Mouse (Mus musculus) activated CD4-positive, CD25-positive, alpha-beta regulatory T cell, adult 4 months (primary cell): ENCODE data around the gene Kif26a. TPM values are rescaled to one million over a fixed set of nuclear protein-coding genes. Genes with fewer than 3 reads are reported as not detected.

Experiments used
- ATAC-seq: one replicate; pipeline ENCODE4 v1.8.0; 2017
- polyA plus RNA-seq, 2 experiments: library from polyadenylated mRNA; unstranded; fragments of 100-300 nt; shearing (Covaris generic); gene quantifications; one replicate each; pipeline ENCODE4 v1.2.1; 2017

The Kif26a gene
- polyA plus RNA-seq, 2 experiments from 2014 or later = not detected

- ATAC-seq = no peak
These were observed 24.9 kb downstream of the Kif26a start for GRCm38 (mm10) chr12:112170671-112171574.

GRCm38 (mm10) chr12:112171657-112172056 is 25.6 kb downstream of the Kif26a start:
- ATAC-seq = no peak

- ATAC-seq = no peak
These were observed 26.2 kb downstream of the Kif26a start for GRCm38 (mm10) chr12:112172214-112172613.

GRCm38 (mm10) chr12:112177679-112178078 is 31.7 kb downstream of the Kif26a start:
- no peak for ATAC-seq

DNA sequence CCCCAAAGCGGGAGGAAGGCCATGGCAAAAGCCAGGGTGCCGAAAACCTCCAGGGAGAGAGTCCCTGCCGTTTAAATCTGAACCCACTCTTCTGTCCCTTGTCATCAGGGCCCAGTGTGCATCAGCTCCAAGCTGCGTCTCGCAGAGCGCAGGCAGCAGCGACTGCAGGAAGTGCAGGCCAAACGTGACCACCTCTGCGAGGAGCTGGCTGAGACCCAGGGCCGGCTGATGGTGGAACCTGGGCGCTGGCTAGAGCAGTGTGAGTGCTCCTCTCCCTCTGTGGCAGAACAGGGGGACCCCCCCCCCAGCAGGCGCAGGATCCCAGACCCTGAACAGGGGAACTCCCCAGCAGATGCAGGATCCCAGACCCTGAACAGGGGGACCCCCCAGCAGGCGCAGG is 33.7 kb downstream of the Kif26a start:
- no peak for ATAC-seq

- ATAC-seq = no peak
These were observed 36.1 kb downstream of the Kif26a start for GRCm38 (mm10) chr12:112181921-112182608.

DNA sequence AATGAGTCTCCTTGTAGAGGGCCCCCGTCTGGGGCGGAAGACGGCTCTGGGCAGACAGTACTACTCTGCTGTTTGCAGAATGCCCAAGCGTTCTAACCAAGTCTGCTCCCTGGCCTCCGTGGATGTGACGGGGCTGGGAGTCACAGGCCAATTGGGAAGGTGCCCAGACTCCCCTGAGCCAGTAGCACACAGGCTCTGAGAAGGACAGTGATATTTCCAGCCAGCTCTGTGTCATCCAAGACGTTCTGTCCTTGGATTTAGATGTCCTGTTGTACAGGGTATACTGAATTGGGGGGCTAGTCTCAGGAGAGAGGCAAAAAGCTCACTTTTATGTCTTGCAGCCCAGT is 36.6 kb downstream of the Kif26a start:
- no peak for ATAC-seq

DNA sequence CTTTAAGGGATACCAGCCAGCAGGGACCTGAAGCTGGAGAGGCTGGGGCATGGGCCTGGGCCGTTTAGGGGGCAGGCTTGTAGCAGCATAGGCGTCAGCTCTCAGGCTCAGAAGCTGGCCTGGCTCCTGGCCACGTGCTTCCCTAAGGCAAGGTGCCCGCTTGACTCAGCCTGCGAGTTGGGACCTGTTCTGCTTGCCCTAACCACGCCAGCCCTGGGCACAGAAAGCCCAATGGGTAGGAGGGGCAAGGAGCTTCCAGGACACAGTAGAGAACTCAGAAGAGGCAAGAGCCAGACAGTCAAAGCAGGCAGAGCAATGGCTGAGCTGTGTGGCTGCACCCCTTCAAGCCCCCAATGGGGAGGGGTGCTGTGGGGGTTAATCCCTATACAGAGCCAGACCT is 37.7 kb downstream of the Kif26a start:
- ATAC-seq = no peak

- no peak for ATAC-seq
These were observed 38.4 kb downstream of the Kif26a start for GRCm38 (mm10) chr12:112184390-112184789.

DNA sequence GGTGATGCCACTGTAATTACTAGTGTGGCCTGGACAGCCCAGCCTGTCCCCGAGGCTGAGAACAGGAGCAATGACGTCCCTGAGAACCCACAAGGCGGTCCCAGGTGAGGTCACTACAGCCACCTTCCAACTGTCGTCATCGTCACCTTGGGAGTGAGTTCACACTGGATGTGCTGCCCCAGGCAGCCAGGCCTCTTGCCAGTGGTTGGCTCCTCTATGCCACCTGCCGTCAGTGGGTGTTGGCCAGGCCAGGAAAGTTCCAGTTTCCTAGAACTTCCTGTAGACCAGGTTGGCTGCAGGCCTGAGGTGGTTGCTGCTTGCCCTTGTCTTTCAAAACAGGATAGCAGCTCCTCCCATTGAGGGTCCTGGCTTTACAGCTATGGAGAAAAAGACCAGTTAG is 40.9 kb downstream of the Kif26a start:
- ATAC-seq = no peak

DNA sequence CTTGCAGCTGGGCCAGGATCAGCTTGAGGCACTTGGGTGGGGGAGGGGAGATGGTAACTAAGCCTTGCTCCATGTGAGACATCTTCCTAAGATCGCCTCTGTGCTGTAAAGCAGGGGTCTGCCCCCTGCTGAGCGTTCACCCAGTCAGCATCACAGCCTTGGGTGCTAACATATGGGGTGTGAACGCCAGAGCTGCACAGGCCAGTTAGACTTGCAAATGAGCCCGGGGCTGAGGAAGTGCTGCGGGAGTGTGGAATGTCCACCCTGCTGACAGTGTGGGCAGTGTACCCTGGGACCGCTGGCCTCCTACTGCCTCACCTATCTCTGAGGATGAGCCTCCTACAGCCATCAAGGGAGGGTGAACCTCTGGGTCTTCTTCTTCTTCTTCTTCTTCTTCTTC is 45.7 kb downstream of the Kif26a start:
- no peak for ATAC-seq

DNA sequence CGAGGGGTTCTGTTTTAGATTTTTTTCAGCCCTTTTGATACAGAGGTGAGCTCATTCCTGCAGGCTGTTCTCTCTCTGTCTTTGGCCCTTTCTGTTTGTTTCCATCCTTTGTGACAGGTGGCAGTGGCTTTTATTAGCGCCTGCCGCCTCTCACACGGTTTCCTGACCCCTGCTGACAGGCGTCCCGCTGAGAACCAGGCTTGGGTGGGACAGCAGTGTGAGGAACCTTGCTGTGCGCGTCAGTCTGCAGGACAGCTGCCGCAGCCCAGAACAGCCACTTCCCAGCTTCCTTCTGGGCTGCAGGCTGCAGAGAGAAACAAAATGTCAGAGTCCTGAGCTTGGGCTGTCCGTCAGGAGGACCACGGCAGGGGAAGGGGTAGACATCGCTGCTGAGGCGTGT is 49.0 kb downstream of the Kif26a start:
- no peak for ATAC-seq

- no peak for ATAC-seq
These were observed 50.6 kb downstream of the Kif26a start for GRCm38 (mm10) chr12:112196562-112196961.

- ATAC-seq = no peak
These were observed 53.4 kb downstream of the Kif26a start for GRCm38 (mm10) chr12:112199363-112199762.

DNA sequence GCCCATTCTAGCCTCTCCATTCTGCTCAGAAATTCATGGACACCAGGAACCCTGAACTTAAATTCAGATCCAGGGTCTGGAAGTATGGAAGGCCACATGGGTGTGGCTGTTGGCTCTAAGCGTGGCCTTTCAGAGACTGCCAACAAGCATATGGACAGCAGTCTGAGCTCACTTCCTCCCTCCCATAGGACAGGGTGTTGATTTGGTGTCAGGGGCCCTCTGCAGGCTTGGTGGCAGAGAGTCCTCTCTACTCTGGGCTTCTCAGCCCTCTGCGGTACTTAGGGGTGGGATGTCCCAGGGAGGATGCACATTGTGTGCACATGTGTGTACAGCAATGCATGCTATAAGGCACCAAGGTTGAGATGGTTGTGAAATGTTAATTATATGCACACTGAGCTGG is 54.0 kb downstream of the Kif26a start:
- no peak for ATAC-seq

DNA sequence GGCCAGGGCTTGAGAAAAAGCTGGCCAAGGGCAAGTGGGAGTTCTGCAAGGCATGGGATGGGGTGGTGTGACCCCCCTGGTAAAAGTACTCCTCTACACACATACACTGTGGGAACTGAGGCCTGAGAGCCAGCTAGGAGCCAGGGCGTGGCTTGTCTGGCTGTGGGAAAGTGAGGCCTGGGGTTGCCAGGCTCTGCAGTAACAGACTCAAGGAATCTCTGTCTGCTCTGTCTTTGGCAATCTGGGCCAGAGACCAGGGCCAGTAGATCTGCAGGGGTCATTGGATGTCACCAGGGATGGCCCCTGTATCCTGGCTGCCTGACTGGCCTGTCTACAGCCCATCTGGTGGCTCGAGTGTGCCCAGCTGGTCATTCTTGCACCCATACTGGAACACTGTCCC is 61.2 kb downstream of the Kif26a start:
- no peak for ATAC-seq

DNA sequence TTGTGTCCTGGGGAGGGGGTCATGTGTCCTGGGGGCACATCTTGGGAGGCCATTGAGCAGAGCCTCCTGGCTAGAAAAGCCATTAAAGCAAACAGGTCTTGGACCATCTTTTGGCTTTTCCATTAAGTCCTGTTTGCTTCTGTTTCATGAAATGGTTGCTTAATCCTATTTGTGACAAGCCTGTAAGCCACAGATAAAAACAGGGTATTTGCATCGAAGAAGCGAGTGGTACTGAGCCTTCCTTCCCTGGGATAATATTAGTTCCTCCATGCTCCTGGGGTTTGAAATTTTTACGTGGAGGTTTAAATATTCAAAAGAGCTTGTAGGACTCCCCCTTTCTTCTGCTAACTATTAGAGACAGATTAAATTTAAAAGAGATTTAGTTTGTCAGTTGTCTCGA is 61.7 kb downstream of the Kif26a start:
- no peak for ATAC-seq

- no peak for ATAC-seq
These were observed 64.6 kb downstream of the Kif26a start for GRCm38 (mm10) chr12:112210622-112211021.

- no peak for ATAC-seq
These were observed 68.4 kb downstream of the Kif26a start for GRCm38 (mm10) chr12:112214441-112214857.

GRCm38 (mm10) chr12:112215545-112215944 is 69.5 kb downstream of the Kif26a start:
- no peak for ATAC-seq

DNA sequence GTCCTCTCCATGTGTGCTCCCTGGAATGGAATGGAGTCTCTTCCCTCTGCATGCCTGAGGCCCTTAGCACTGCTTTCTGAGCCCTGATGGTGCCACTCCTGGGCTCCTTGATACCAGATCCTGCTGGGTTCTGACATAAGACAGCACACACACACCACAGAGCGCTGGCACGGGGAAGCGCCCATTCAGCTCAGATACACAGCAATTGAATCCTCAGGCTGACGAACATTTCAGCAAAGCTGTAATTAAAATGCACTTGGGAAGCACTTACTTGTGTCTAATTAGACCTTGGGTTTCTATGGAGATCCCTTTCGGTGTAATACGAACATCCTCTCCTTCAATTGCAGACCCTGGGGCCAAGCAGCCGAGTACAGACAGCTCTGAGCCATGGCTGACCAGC is 71.0 kb downstream of the Kif26a start:
- no peak for ATAC-seq

DNA sequence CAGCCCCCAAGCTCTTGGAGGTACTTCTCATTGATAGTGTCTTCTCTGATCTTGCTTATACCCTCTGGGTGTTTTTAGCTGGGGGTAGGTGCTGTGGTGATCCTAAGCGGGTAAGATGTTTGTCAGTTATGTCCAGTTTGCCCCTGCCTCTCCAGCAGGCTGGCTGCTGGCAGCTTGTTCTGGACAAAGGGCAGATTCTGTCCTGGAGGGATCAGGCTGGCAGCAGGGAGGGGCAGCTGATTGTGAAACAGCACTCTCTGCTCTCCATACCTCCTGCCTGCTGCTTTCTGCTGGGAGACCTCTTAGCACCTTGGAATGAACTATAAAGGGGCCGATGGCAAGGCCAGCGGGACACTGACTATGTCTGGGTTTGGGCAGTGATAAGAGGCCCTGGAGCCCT is 71.7 kb downstream of the Kif26a start:
- no peak for ATAC-seq

DNA sequence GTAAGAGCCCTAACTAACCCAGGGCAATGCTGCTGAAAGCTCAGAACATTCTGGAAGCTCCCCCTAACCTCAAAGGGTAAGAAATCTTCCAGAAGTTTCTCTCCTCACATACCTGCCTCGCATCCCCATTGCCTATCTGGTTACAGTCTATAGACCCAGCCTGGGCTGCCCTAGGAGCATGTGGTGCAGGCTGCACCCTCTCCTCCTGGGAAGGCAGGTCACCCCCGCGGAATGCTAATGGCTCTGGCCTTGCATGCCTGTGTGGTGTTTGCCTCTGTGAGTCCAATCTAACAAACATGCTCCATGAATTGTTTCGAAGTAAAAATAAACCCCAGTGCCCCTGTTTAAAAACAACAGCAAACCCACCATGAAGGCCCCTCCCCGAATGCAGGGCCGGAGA is 75.3 kb downstream of the Kif26a start:
- ATAC-seq = no peak

DNA sequence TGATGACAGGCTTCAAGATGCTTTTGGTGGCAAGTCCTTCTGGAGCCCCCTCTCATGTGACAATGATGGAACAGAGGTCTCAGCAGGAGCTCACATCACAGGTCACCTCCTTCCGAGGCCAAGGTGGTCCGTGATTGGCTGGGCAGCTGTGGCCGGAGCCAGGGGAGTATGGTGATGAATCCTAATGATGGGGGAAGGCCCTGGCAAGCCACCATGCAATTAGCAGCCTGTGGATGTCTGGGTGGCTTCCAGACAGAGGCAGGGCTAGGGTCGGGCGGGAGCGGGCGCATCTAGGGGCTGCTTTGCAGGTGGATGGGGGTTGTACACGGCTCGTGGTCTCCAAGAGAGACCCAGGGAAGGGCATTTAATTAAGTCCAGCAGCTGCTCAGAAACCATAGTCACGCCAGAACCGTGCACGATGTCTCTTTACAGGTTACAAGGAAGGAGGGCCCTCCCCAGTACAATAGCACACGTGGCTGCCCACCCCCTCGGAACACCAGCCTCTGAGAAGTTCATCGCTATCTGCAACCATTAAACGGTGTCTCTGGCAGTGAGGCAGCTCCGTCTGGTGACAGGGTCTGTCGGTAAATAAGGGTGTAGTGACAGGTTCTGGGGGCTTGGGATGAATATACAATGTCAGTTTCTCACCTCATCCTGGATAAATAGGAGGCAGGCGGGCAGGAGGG is 75.9 kb downstream of the Kif26a start:
- ATAC-seq = no peak
